Mouse (Mus musculus) WW6 (cell line): ENCODE measurements around the gene Pdzph1.

ENCODE experiments used
- DNase-seq: peaks from one replicate; pipeline ENCODE4 v3.0.0-alpha.2; 2013; ENCODE audit warnings: low read depth, low spot score

Pdzph1 gene

DNA sequence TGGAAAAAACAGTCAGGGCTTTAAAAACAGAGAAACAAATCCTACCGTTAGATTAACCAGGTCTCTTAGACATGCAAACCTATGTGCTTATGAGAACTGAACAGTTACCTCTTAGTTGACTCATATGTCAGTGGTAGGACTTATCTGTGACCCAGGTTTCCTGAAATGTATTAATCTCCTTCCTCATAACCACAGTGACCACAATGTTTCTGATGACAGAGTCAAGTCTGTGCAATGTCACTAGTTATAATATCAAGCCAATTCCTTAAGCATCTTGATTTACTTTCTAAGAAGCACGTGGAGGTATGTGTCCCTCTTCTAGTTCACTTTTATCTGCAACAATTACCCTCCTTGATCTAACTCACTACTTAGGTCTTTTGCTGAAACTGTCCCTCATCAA, 68.4 kb downstream of the Pdzph1 start:
- no peak for DNase-seq

DNA sequence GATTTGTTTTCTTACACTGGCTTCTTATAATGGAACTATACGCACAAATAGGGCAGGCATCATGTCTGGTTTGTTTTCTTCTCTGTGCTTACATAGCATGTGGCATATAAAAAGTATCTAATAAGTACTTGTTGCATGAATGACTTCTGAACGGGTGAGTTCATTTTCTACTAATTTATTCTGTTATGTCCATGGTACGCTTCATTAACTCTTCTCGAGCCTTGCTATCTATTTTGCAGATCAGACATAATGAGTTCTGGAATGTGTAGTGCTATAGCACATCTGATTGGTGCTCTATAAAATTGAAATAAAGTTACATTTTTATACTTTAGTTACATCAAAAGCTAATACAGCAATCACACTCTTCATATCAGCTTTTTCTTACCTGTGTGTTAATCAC, 71.2 kb downstream of the Pdzph1 start:
- no peak for DNase-seq

DNA sequence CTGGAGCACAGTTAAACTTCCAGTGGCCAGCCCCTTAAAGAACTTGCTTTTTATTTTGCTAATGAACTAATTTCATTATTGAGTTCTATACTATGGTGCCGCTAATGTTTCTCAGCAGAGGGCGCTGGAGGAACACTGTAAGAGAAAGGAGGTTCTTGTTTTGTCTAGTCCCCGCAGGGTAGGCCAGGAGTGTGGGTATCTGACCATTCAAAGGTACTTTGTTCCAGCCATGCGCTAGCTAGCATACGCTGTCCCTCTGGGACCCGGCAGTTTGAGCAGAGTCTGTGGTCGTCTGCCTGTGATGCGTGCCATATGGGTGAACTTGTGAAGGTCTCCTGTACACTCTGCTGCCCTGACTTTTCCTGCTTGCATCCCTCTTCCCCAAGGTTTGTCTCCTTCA, 72.1 kb downstream of the Pdzph1 start:
- peak; percentile 18 for DNase-seq

DNA sequence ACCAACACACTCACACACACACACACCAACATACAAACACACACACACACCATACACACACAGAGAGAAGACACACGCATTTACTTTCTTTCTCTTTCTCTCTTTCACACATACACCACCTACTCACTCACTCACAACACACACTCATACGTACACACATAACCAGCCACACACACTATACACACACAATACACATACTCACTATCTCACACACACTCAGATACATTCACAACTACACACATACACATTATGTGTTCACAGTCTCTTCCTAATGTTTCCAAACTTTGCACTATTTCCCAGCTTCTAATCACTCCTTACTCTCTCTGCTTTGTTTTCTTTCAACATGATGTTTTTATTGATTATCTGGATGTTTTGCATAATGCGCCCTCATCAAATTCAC, 72.6 kb downstream of the Pdzph1 start:
- no peak for DNase-seq

DNA sequence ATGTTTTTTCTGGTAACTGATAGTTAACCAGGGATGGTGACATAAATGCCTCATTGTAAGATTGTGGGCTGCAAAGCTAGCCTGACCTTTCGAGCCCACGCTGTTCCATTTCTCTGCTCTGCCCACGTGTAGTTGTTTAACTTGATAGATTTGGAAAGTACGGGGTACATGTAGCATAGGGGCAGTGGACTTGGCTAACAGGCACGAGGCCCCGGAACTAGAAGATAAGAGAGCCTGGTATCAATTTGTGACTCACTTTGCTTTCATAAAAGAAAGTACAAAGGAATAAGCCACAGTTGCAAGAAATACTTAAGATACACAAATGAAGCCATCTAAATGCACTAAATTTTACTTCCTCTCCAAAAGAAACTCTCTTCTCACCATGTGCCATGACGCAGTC, 79.6 kb downstream of the Pdzph1 start:
- DNase-seq = no peak

DNA sequence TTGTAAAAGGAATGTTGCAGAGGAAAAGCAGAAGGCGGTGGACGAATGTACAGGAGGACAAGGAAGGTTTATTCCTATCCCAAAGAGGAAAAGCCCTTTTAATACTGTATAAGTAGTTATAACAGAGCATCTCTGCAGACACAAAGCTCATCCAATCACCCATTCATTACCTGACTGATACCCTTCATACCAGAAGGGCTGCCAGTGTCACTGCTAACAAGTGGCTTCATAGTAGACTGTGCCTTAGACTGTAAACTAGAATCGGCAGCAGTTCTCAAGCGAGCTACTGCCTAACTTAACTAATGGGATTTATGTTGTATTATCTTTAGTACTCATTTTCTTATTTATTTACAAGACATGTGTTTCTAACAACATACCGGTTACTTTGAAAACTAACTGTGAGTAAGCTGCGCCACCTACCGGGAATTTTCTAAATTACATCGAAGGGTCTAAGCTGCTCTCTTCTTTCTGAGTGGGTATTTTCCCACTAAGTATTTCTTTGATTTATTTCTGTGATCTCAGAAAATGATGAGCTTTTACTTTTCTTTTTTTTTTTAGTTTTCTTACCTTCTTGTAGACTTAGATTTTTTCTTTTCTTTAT, 82.0 kb downstream of the Pdzph1 start:
- no peak for DNase-seq

DNA sequence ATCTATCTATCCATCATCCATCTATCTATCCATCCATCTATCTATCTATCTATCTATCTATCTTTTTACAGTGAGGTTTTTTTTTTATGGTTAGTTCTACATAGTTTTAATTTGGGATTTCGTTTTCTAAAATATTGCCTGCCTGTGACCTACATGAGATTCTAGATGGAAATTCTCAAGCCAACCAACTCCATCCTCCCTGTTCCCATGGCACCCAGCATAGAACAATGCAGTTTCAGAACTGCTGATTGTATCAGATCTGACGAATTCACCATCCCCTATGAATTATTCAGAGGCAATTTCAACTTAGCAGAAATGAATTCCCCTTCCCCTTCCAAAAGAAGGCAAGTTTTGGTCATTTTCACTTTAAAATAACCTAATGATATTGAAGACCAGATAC, 85.2 kb downstream of the Pdzph1 start:
- DNase-seq = no peak

DNA sequence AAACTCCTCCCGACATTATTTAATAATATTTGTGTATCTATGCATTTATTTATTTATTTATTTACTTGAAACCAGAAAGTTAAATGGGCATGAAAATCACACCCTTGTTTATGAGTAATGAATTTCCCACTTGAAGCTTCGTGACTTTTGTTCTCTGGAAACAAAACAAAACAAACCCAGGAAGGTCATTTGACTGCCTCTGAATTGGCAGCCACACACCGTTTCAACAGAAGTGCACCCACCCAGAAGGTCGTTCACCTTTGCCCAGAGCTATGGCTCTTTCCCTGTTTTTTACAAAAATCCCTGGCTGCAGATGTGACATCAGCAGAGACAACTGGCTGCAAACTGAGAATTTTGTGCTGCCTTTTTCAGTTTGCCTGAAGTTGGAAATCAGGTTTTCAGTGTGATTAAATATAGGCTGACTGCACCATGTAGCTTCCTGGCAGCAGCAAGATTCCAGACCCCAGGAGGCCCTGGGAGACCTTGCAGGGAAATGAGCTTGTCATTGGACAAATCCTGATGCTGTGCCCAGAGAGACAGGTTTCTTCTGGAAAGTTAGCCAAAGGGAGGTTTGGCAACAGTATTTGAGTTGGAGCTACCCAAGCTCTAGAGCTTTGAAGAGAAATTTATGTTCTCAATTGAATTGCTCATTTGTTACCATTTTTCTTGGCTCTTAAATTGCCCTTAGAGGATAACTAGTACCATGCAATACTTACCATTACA, 99.5 kb downstream of the Pdzph1 start:
- DNase-seq = no peak

DNA sequence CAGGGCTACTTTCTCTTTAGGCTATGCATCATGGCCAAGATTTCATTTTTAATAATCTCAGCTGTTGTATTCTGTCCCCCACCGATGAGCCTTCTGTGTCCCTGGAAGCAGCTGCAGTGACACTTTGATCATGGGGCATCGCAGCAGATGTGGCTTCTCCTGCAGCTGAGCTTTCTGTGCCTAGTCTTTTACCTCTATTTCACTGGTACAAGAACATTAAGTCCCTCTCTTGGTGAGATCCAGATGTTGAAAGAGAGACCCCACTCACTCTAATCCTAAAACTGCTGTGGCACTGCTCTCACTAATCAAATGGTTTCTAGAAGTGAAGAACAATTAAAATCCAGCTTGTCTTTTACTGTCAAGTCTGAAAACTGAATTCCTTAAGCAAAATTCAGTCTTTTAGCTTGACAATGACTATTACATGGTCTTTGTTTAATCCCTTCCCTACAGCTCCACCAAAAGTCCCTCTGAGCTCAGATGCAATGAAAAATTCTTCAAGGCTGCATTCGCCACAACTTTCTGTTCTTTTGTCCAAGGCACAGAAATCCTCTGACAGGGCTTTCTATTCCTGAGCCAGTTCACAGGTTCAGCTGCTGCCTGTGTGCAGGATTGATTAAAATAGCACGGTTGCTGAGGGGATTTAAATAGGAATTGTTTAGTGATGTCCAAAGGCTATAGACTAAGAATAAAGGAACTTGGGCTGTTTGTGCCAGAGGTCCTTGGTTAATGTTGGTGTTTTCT, 101.1 kb downstream of the Pdzph1 start:
- DNase-seq = no peak

DNA sequence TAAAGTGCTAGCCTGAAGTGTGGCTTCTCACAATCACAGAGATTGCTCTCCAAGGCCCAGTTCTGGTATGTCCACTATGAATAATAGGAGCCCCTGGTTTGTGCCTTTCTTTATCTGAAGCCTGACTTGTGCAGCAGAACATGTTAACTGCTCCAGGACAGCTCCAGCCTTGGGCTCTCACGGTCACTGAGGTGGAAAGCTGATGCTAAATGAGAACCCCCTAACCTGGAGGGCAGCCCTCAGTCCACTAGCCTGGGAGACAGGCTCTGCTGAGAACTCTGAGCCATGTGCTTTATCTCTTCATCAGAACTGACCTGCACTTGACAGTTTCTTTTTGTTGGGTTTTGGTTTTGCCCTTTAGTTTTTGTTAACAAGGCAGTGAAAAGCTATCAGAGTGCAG, 106.8 kb downstream of the Pdzph1 start:
- DNase-seq = no peak

DNA sequence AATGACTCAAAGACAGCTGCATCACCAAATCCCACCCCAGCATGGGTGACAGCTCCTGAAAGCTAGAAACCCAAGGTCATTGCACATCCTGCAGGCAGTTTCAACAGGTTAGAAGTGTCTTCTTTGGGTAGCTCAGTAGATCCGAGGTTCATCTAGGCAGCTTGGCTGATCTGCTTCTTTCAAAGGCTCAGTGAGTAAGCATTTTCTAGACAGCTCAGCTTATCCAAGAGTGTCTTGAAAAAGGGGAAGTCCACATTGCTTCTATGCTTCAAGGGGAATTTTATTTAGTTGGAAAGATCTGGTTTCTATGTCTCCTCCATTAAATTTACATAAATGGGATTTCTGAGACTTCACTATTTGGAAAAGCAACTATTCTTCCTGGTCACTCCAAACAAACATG, 117.8 kb downstream of the Pdzph1 start:
- no peak for DNase-seq

DNA sequence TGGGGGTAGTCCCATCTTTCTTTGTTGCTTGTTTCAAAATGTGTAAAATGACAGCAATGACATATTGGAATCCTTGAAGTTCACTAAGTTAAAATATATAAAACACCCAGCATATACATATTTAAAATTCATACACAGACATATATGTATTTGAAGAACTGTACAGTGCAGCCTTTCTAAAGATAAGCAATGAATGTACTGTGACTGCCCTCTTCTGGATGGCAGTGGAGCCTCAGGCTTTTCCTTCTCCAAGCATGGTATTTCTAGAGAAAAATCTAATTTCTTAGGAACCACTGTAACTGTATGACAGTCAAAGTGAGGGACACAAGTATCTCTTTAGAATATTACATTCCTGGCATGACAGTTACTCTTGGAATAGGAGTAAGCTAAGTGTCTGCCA, 120.4 kb downstream of the Pdzph1 start:
- DNase-seq = no peak
